Mouse (Mus musculus) lung, postnatal 10 days (tissue): Measurements from ENCODE around the gene Dido1.

ENCODE experiments used
- DNase-seq: peaks from one replicate; pipeline ENCODE4 v3.0.0; 2021

Dido1 gene

GRCm38 (mm10) chr2:180678609-180679140, 31.1 kb downstream of the Dido1 start:
- peak; percentile 76 for DNase-seq

DNA sequence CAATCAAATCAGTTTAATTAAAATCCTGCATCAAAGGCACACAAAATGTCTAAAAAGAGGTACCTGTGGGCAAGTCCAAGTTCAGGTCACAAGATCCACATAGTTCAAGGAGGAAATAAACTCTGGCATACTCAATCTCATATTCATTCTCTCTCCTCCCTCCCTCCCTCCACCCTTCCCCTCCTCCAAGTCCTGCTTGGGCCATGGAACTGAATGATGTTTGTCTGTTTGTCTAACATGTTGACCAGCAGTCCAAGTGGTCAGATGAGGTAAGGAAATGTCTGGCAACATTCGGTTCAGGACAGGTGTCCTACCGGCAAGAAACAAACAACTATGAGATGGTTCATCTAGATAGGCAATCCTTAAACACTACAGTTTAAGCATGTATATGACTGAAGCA, 33.1 kb downstream of the Dido1 start:
- no peak for DNase-seq

GRCm38 (mm10) chr2:180662008-180662407, 47.8 kb downstream of the Dido1 start:
- DNase-seq: no peak

GRCm38 (mm10) chr2:180660521-180660920, 49.3 kb downstream of the Dido1 start:
- no peak for DNase-seq

GRCm38 (mm10) chr2:180659353-180660150, 50.2 kb downstream of the Dido1 start:
- no peak for DNase-seq

DNA sequence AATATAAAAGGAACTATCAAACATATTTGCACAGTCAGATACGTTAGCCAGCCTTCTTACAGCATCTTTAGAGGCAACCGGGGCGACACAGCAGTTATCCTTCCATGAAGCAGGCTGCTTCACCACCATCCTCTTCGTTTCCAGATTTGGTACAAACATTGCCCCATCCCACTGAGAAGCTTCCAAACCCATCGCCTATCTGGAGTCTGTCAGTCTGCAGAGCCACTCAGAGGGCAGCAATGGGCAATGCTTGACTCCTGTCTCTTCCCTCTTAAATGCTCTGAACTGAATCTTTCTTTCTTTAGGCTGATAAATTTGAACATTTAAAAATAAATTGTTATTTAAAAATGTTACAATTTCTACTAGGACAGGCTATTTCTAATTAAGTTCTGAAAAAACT, 51.4 kb downstream of the Dido1 start:
- DNase-seq: no peak

DNA sequence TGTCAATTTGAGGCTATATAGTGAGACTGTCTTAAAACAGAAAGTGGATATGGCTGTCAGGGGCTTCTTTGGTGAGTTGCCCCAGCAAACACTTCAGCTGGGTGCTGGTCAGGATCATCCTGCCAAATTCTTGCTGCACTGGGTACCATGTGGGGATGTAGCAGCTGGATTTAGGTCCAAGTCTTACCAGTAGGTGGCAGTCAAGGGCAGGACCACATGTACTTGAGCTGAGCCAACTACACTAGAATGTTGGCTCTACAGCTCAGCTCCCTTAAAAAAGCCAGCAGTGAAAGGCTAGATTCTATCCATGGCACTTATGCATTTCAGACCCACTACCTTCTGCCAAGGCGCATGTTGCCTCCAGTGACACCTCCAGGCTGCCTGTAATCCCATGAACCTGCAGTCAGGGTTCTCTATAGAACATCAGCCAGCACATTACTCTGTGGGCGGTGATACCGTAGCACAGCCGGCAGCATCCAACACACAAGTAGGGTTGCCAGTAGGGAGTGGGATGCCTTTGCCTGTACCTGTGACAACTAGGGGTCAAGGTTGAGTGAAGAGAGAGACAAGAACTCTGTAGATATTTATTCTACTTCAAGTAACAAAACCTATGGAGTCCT, 52.3 kb downstream of the Dido1 start:
- peak; percentile 86 for DNase-seq

GRCm38 (mm10) chr2:180655150-180655549, 54.6 kb downstream of the Dido1 start:
- DNase-seq: no peak

GRCm38 (mm10) chr2:180654666-180655065, 55.1 kb downstream of the Dido1 start:
- no peak for DNase-seq

- DNase-seq: no peak
These were observed 63.0 kb downstream of the Dido1 start for GRCm38 (mm10) chr2:180646841-180647240.

DNA sequence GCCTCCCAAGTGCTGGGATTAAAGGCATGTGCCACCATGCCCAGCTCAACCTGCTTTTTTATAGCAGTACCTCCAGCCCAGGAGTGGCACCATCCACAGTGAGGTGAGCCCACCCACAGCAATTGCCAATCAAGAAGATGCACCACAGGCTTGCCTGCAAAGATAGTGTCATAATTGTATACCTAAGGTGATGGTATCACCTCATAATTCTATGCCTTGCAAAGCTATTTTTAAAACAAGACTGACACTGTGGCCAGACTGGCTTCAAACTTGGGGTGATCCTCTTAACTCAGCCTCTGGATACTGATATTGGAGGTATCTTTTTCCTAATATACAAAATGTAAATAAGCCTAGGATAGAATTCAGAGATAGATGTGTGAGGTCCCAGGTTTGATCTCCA, 66.2 kb downstream of the Dido1 start:
- no peak for DNase-seq

GRCm38 (mm10) chr2:180642555-180643260, 67.1 kb downstream of the Dido1 start, which contains the start of gene Tcfl5:
TSS of gene Tcfl5 (minus strand) at chr2:180642708.
- DNase-seq: no peak

DNA sequence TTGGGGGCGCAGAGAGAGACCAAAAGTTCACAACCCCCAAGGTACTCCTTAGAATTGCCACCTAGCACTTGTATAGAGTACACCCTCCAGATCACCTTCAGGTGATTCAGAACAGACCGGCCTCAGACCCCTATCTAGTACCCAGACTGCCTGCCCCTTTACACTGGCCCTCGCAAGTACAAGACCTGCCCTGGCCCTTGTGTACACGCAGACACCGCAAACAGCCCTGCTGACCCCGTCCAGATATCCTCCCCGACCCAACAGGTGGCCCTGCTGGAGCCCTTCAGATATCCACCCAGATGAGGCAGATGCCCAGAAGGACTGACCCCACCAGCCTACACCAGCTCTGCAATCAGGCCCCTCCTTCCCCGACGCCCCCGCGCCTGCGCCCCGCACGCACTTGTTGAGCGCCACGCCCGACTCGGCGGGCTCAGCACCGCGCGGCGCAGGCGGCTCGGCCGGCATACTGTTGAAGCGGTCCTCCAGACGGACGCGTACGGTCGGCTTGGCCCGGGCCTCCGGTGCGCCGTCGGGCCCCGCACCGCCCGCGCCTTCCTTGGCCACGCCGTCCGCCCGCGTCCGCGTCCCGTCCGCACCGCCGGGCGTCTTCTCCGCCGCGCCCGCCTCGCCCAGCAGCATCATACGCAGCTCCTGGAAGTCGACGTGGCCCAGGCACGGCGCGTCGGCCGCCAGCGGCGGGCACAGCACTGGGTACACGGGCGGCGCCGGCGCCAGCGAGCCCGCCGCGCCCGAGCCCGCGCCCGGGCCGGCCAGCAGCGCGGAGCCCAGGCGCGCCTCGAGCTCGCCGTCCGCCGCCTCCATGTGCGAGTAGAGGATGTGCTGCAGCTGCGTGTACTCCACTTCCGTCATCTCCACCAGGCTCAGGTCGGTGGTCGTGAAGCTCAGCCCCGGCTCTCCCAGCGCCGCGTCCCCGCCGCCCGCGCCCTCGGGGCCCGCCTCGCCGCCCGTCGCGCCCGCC, 67.9 kb downstream of the Dido1 start:
- DNase-seq: no peak

GRCm38 (mm10) chr2:180611882-180612281, 97.9 kb downstream of the Dido1 start:
- no peak for DNase-seq

- DNase-seq: no peak
These were observed 99.5 kb downstream of the Dido1 start for GRCm38 (mm10) chr2:180610283-180610682.
